Mouse (Mus musculus) E14TG2a.4 (cell line): Measurements from ENCODE around the gene Ndufa13.

Experiments used
- CTCF ChIP-seq: conservative IDR thresholded peaks from 2 replicates; pipeline ENCODE4 v1.5.1; 2014; ENCODE audit warnings: low read length
- NANOG ChIP-seq: IDR thresholded peaks from 2 replicates; pipeline ENCODE4 v1.6.1; 2014; ENCODE audit warnings: borderline replicate concordance, low read length, mixed read lengths

DNA sequence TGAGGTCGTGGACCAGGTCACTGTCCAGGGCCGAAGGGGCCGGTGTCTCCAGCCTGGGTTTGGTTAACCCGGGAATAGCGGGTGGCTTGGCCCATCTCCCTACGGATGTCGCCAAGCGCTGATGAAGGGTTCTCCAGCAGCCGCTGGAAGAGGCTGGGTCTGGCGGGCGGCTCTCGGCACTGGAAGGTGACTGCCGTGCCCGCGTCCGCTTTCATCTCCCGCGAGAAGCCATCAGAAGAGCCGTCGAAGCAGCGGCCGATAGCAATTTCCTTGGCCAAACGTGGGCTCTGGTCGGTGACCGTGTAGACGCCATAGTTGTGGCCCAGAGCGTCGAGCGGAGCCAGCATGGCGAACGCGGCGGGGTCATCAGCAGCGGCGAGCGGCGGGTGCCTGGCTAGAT, 21.5 kb downstream of the Ndufa13 start:
- TF ChIP-seq NANOG (no peak), CTCF (no peak)
